Mouse (Mus musculus): ENCODE measurements around the gene Slc41a1.
A peak's percentile ranks its signal among the peaks of the same experiment; 100 is the strongest.

Gene Slc41a1

GRCm38 (mm10) chr1:131827787-131828258, 530 bp downstream of the Slc41a1 start:
- peak; percentile 89 for DNase-seq (ENCODE audit: low spot score)

GRCm38 (mm10) chr1:131828297-131829126, 1.2 kb downstream of the Slc41a1 start:
- DNase-seq (ENCODE audit: low spot score), result peak; percentile 46

GRCm38 (mm10) chr1:131829279-131829678, 2.0 kb downstream of the Slc41a1 start:
- no peak for DNase-seq (ENCODE audit: low spot score)

GRCm38 (mm10) chr1:131830561-131830960, 3.3 kb downstream of the Slc41a1 start:
- no peak for DNase-seq (ENCODE audit: low spot score)

GRCm38 (mm10) chr1:131830971-131831641, 3.8 kb downstream of the Slc41a1 start:
- DNase-seq (ENCODE audit: low spot score), result no peak

- no peak for DNase-seq (ENCODE audit: low spot score)
These were observed 9.7 kb downstream of the Slc41a1 start for GRCm38 (mm10) chr1:131837035-131837434.

GRCm38 (mm10) chr1:131838542-131838941, 11.2 kb downstream of the Slc41a1 start:
- peak; percentile 23 for DNase-seq (ENCODE audit: low spot score)

GRCm38 (mm10) chr1:131839279-131839678, 12.0 kb downstream of the Slc41a1 start:
- no peak for DNase-seq (ENCODE audit: low spot score)

GRCm38 (mm10) chr1:131842221-131842620, 14.9 kb downstream of the Slc41a1 start:
- no peak for DNase-seq (ENCODE audit: low spot score)

- DNase-seq (ENCODE audit: low spot score), result no peak
These were observed 16.5 kb downstream of the Slc41a1 start for GRCm38 (mm10) chr1:131843758-131844157.

- no peak for DNase-seq (ENCODE audit: low spot score)
These were observed 17.6 kb downstream of the Slc41a1 start for GRCm38 (mm10) chr1:131844883-131845282.

GRCm38 (mm10) chr1:131846255-131846654, 19.0 kb downstream of the Slc41a1 start:
- DNase-seq (ENCODE audit: low spot score), result no peak

- DNase-seq (ENCODE audit: low spot score), result no peak
These were observed 34.5 kb downstream of the Slc41a1 start for GRCm38 (mm10) chr1:131861811-131862210.

GRCm38 (mm10) chr1:131865596-131865995, 38.3 kb downstream of the Slc41a1 start:
- DNase-seq (ENCODE audit: low spot score), result no peak

- no peak for DNase-seq (ENCODE audit: low spot score)
These were observed 39.2 kb downstream of the Slc41a1 start for GRCm38 (mm10) chr1:131866304-131866999.

- peak; percentile 91 for DNase-seq (ENCODE audit: low spot score)
These were observed 40.0 kb downstream of the Slc41a1 start, which contains the start of gene Rab29 for GRCm38 (mm10) chr1:131867093-131867945. Gene Rab29 (plus strand): TSS chr1:131867224.

GRCm38 (mm10) chr1:131867946-131868290, 40.6 kb downstream of the Slc41a1 start:
- no peak for DNase-seq (ENCODE audit: low spot score)

- no peak for DNase-seq (ENCODE audit: low spot score)
These were observed 42.3 kb downstream of the Slc41a1 start for GRCm38 (mm10) chr1:131869561-131869960.

GRCm38 (mm10) chr1:131872856-131873255, 45.6 kb downstream of the Slc41a1 start:
- no peak for DNase-seq (ENCODE audit: low spot score)

- no peak for DNase-seq (ENCODE audit: low spot score)
These were observed 52.5 kb downstream of the Slc41a1 start for GRCm38 (mm10) chr1:131879816-131880215.

- DNase-seq (ENCODE audit: low spot score), result no peak
These were observed 55.5 kb downstream of the Slc41a1 start for GRCm38 (mm10) chr1:131882787-131883186.

- no peak for DNase-seq (ENCODE audit: low spot score)
These were observed 58.9 kb downstream of the Slc41a1 start for GRCm38 (mm10) chr1:131886173-131886572.

Measured in testis, postnatal 14 days (tissue).